Mouse (Mus musculus) midbrain, postnatal 0 days (tissue): ENCODE data around the gene Tlr13. TPM values are rescaled to one million over a fixed set of nuclear protein-coding genes. Genes with fewer than 3 reads are reported as not detected.

ENCODE experiments used
- ATAC-seq: fragments of 200-750 bp; cut with Nextera tagmentation; 2 replicates; pipeline ENCODE4 v1.8.0; 2017; ENCODE audit warnings: moderate number of reproducible peaks, mild to moderate bottlenecking, moderate TSS enrichment, moderate library complexity; ENCODE audit not compliant: low FRiP score
- DNase-seq: peaks from one replicate; pipeline ENCODE4 v3.0.0-alpha.2; 2015; ENCODE audit warnings: low spot score
- H3K27ac ChIP-seq: fragments of 300-500 bp; sonication (generic); 2 replicates; pipeline ENCODE4 v1.5.1; 2014; ENCODE audit warnings: low read depth, mild to moderate bottlenecking, low read length, mixed read lengths
- H3K27me3 ChIP-seq: fragments of 300-500 bp; sonication (generic); 2 replicates; pipeline ENCODE4 v1.6.1; 2014; ENCODE audit warnings: low read length, control low read depth, mixed read lengths; ENCODE audit not compliant: insufficient read depth
- H3K36me3 ChIP-seq: fragments of 300-500 bp; sonication (generic); 2 replicates; pipeline ENCODE4 v1.6.1; 2014; ENCODE audit warnings: low read length, control low read depth, mixed read lengths; ENCODE audit not compliant: insufficient read depth
- H3K4me1 ChIP-seq: fragments of 300-500 bp; sonication (generic); 2 replicates; pipeline ENCODE4 v1.6.1; 2014; ENCODE audit warnings: mild to moderate bottlenecking, control low read depth, antibody characterized with exemption, low read length, mixed read lengths; ENCODE audit not compliant: insufficient read depth
- H3K4me2 ChIP-seq: fragments of 300-500 bp; sonication (generic); 2 replicates; pipeline ENCODE4 v1.6.1; 2014; ENCODE audit warnings: low read depth, mild to moderate bottlenecking, low read length, mixed read lengths; ENCODE audit not compliant: poor library complexity, severe bottlenecking
- H3K4me3 ChIP-seq: fragments of 300-500 bp; sonication (generic); 2 replicates; pipeline ENCODE4 v1.5.1; 2014; ENCODE audit warnings: low read depth, mild to moderate bottlenecking, low read length, moderate library complexity
- H3K9ac ChIP-seq: fragments of 300-500 bp; sonication (generic); replicated peaks from 2 replicates; pipeline ENCODE4 v1.6.1; 2014; ENCODE audit warnings: mild to moderate bottlenecking, low read length, moderate library complexity, mixed read lengths; ENCODE audit not compliant: poor library complexity, severe bottlenecking
- H3K9me3 ChIP-seq: fragments of 300-500 bp; sonication (generic); 2 replicates; pipeline ENCODE4 v1.6.1; 2016; ENCODE audit warnings: low read length, control low read depth
- CTCF ChIP-seq: IDR thresholded peaks from 2 replicates; pipeline ENCODE4 v1.5.1; 2016; ENCODE audit warnings: antibody characterized with exemption, mild to moderate bottlenecking
- WGBS: fragments of 180-500 bp; shearing (Covaris S2); extraction: QIAGEN DNeasy Blood & Tissue Kit; methylation state at CpG from one replicate; pipeline ENCODE4 v1.1.7; 2014; 5-methylcytosine and 5-hydroxymethylcytosine counted together
- polyA plus RNA-seq: library from polyadenylated mRNA; unstranded; fragments of >200 nt; fragmentation: Nextera tagmentation; extraction: Ambion mirVana; gene quantifications from 2 replicates; pipeline ENCODE4 v1.2.1, GENCODE M21; 2015
- total RNA-seq: library from RNA; depleted of rRNA; stranded (reverse); fragments of >200 nt; gene quantifications from 2 replicates; pipeline ENCODE4 v1.2.3, GENCODE M21; 2014; rRNA removed

Gene Tlr13
- total and polyA plus RNA-seq, 2 experiments from 2014 or later = 0.35 to 0.71 TPM

DNA sequence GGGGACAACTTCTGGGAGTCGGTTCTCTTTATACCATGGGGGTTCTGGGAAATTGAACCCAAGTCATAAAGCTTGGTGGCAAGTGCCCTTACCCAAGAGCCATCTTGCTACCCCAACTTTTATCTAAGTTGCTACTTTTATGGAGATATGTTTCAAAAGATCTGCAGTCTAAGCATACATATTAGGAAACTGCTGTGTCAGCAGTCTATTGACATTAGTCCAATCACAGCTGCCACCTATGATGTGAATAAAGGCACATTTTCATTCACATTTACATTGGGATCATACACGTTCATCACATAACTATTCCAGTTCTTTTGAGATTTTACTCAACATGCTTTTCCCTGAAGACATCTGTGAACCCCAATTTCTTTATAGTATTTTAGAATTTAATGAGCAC lies 66.1 kb downstream of the Tlr13 start:
- WGBS = 85% methylated on average over 2 of the region's 2 CpGs
- Histone ChIP-seq H3K27me3 (no peaks in the 10 kb centered on the region), H3K36me3 (no peaks in the 10 kb centered on the region; the same call in 1 of the 2 replicates), H3K4me2 (no peak overlapping the region), H3K4me3 (no peak overlapping the region), H3K9me3 (no peaks in the 10 kb centered on the region), H3K4me1 (no peaks in the 10 kb centered on the region), H3K9ac (no peak overlapping the region), H3K27ac (no peak overlapping the region)
- no peak for TF ChIP-seq CTCF
- DNase-seq (no peak), ATAC-seq (no peak)

Other genes with a start within 250 kb of the Tlr13 start
- gene Atrx, start 213.8 kb upstream of the Tlr13 start, total RNA-seq = 295 and 343 TPM in 2 replicates
- gene Atrx, start 213.8 kb upstream of the Tlr13 start, polyA plus RNA-seq = 203 and 238 TPM in 2 replicates
- 16.5 and 23.6 TPM in 2 replicates for gene Magt1, start 131.3 kb upstream of the Tlr13 start, total RNA-seq
- 14.5 and 14.8 TPM in 2 replicates for gene Magt1, start 131.3 kb upstream of the Tlr13 start, polyA plus RNA-seq
- gene Cox7b, start 127.5 kb upstream of the Tlr13 start, total RNA-seq = 205 and 219 TPM in 2 replicates
- 481 and 513 TPM in 2 replicates for gene Cox7b, start 127.5 kb upstream of the Tlr13 start, polyA plus RNA-seq
- gene Atp7a, start 115.9 kb upstream of the Tlr13 start, total RNA-seq = 10.0 and 12.2 TPM in 2 replicates
- 6.8 and 7.0 TPM in 2 replicates for gene Atp7a, start 115.9 kb upstream of the Tlr13 start, polyA plus RNA-seq
- gene Pgk1, start 43.9 kb downstream of the Tlr13 start, total RNA-seq = 201 and 259 TPM in 2 replicates
- 253 and 272 TPM in 2 replicates for gene Pgk1, start 43.9 kb downstream of the Tlr13 start, polyA plus RNA-seq
- gene Taf9b, start 78.0 kb downstream of the Tlr13 start, total RNA-seq = 17.5 and 23.2 TPM in 2 replicates
- gene Taf9b, start 78.0 kb downstream of the Tlr13 start, polyA plus RNA-seq = 23.1 and 24.5 TPM in 2 replicates
- gene Fnd3c2, start 112.2 kb downstream of the Tlr13 start, total RNA-seq = not detected in 2 replicates
- gene Fnd3c2, start 112.2 kb downstream of the Tlr13 start, polyA plus RNA-seq = not detected in 2 replicates